Mouse (Mus musculus) urinary bladder, adult 18-20 months (tissue): Measurements from ENCODE around the gene Znrf3.

Source experiments
- DNase-seq, 2 experiments: peaks; one replicate each; pipeline ENCODE4 v3.0.0; 2022; ENCODE audit warnings: low spot score in 2 of 2, mixed read lengths in 2 of 2

The Znrf3 gene

GRCm38 (mm10) chr11:5398301-5399053, 46.2 kb downstream of the Znrf3 start:
- DNase-seq = no peak

GRCm38 (mm10) chr11:5390969-5391831, 53.4 kb downstream of the Znrf3 start:
- no peak for DNase-seq

- DNase-seq = no peak
Measured at GRCm38 (mm10) chr11:5382652-5383051, 62.0 kb downstream of the Znrf3 start.

GRCm38 (mm10) chr11:5381226-5381625, 63.4 kb downstream of the Znrf3 start:
- DNase-seq = no peak

GRCm38 (mm10) chr11:5380275-5380674, 64.4 kb downstream of the Znrf3 start:
- DNase-seq = no peak

- no peak for DNase-seq
Measured at GRCm38 (mm10) chr11:5369176-5369575, 75.5 kb downstream of the Znrf3 start.

- no peak for DNase-seq
Measured at GRCm38 (mm10) chr11:5368492-5368891, 76.2 kb downstream of the Znrf3 start.

- no peak for DNase-seq
Measured at GRCm38 (mm10) chr11:5355266-5355764, 89.3 kb downstream of the Znrf3 start.

- DNase-seq = peak in 1 of 2 experiments; percentile 4
Measured at GRCm38 (mm10) chr11:5354753-5355152, 89.9 kb downstream of the Znrf3 start.

- DNase-seq = no peak
Measured at GRCm38 (mm10) chr11:5353032-5353431, 91.6 kb downstream of the Znrf3 start.

GRCm38 (mm10) chr11:5349483-5349882, 95.2 kb downstream of the Znrf3 start:
- no peak for DNase-seq

GRCm38 (mm10) chr11:5346845-5347640, 97.6 kb downstream of the Znrf3 start:
- DNase-seq = no peak

GRCm38 (mm10) chr11:5343748-5344147, 100.9 kb downstream of the Znrf3 start:
- no peak for DNase-seq

- DNase-seq = no peak
Measured at GRCm38 (mm10) chr11:5339732-5340131, 104.9 kb downstream of the Znrf3 start.

- no peak for DNase-seq
Measured at GRCm38 (mm10) chr11:5336852-5337251, 107.8 kb downstream of the Znrf3 start.

- DNase-seq = no peak
Measured at GRCm38 (mm10) chr11:5336269-5336668, 108.4 kb downstream of the Znrf3 start.

- no peak for DNase-seq
Measured at GRCm38 (mm10) chr11:5330851-5331250, 113.8 kb downstream of the Znrf3 start.

- no peak for DNase-seq
Measured at GRCm38 (mm10) chr11:5327693-5328092, 117.0 kb downstream of the Znrf3 start.

GRCm38 (mm10) chr11:5326252-5326651, 118.4 kb downstream of the Znrf3 start:
- DNase-seq = no peak

- no peak for DNase-seq
Measured at GRCm38 (mm10) chr11:5325217-5325616, 119.4 kb downstream of the Znrf3 start.

GRCm38 (mm10) chr11:5324296-5324695, 120.4 kb downstream of the Znrf3 start:
- DNase-seq = no peak

GRCm38 (mm10) chr11:5321687-5322086, 123.0 kb downstream of the Znrf3 start:
- no peak for DNase-seq
